Mouse (Mus musculus) mouse trophoblast stem cell (cell line): ENCODE data around the gene 1110059E24Rik.

ENCODE experiments used
- in situ Hi-C, 2 experiments: fragments of 300-500 bp; cut with MseI, MboI; formaldehyde crosslinking; loops; 2 replicates in 1 of 2; 3 replicates in 1 of 2; pipeline ENCODE4 v1.15.1; 2025

1110059E24Rik gene

DNA sequence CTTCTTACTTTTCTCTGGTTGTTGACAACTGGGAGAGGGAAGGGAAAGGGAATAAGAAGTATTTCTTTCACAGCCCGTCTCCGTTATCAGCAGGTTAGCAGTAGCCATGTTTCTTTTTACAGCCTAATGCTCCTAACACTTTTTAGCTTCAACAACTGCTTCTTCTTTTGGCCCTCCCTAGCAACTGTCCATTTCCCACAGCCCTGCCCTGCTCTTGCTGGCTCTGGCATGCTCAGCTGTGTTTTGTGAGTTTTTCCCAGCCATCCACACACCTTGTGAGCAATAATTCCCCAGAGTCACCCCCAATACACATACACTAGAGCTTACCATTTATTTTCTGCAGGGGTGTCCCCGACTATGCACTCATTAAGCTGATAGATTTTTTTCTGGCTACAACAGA, 75.3 kb downstream of the 1110059E24Rik start:
- in situ Hi-C loops, result loop anchor here in 1 of 2 experiments (10.0 kb wide), 1 partner anchor 167 kb away; no protein-coding TSS in a partner anchor

- in situ Hi-C loops, result loop anchor here (5.0 to 10.0 kb wide), 2 partner anchors 160 to 173 kb away; no protein-coding TSS in a partner anchor
These were observed 80.8 kb downstream of the 1110059E24Rik start for GRCm38 (mm10) chr19:21571986-21572385.

GRCm38 (mm10) chr19:21571223-21571980, 81.4 kb downstream of the 1110059E24Rik start:
- in situ Hi-C loops, result loop anchor here (5.0 to 10.0 kb wide), 2 partner anchors 161 to 173 kb away; no protein-coding TSS in a partner anchor

- in situ Hi-C loops, result loop anchor here (5.0 to 10.0 kb wide), 2 partner anchors 162 to 174 kb away; no protein-coding TSS in a partner anchor
These were observed 82.0 kb downstream of the 1110059E24Rik start for GRCm38 (mm10) chr19:21570778-21571177.

DNA sequence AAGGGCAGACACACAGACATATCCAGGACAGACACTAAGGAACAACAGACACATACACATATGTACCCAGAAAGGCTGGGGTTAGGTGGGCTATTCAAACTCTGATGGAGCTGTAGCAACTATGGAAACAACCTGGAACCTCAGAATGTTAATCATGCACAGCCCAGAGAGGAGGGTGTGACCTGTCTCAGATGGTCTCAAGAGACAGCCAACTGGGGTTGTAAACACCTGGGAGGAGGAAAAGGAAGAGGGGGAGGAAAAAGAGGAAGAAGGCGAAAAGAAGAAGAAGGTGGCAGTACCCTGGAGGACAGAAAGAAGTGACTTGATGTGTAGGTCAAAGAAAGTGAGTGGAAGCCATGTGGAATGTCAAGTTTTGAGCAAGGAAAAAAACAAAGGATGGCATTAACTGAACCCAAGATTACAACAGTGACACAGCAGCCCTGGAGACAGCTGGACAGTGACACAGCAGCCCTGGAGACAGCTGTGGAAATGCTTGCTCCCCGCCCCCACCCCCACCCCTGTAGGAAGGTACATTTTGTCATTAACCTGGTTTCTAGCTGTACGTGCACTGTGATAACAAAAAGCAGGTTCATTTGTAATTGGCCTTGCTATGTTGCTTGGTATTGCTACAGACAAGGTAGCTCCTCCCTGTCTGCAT, 84.1 kb downstream of the 1110059E24Rik start:
- in situ Hi-C loops, result no loop called here

DNA sequence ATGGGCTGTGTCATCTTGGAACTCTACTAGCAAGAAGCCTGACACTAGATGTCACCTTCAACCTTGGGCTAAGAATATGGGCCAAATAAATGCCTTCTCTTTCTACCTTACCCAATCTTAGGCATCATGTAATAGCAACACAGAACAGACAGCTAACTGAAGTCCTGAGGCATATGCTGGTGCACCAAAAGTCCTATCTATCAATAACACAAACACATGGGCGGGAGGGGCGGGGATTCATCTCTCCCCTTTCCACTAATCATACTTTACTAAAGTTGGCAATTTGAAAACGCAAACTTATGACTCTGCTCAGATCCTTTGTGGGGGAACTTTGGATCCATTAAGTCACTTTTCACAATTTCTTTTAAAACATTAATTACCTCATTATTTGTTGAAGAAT, 84.8 kb downstream of the 1110059E24Rik start:
- in situ Hi-C loops, result no loop called here

- in situ Hi-C loops, result no loop called here
These were observed 86.3 kb downstream of the 1110059E24Rik start for GRCm38 (mm10) chr19:21566484-21566883.

GRCm38 (mm10) chr19:21564461-21564797, 88.3 kb downstream of the 1110059E24Rik start:
- in situ Hi-C loops, result loop anchor here (5.0 kb wide), 1 partner anchor 192 kb away; no protein-coding TSS in a partner anchor

GRCm38 (mm10) chr19:21563789-21564460, 88.9 kb downstream of the 1110059E24Rik start:
- in situ Hi-C loops, result loop anchor here (5.0 kb wide), 1 partner anchor 192 kb away; no protein-coding TSS in a partner anchor

DNA sequence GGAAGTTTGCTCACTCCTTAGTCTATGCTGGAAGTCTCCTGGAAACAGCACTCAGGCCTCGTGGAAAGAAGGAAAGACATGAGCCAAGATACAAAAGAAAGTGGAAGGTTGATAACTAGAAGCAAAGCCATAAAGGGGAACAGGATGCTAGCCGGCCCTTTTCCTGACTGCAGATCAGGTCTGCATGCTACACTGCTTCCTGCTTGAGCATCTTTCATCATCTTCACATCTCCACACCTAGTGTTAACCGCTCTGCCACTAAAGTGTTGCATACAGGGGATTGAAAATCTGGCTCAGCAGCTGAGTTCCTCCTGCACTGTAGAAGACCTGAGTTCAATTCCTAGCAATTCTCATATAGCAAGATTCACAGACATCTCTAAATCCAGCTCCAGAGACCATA, 89.8 kb downstream of the 1110059E24Rik start:
- in situ Hi-C loops, result loop anchor here (5.0 kb wide), 1 partner anchor 191 kb away; no protein-coding TSS in a partner anchor

DNA sequence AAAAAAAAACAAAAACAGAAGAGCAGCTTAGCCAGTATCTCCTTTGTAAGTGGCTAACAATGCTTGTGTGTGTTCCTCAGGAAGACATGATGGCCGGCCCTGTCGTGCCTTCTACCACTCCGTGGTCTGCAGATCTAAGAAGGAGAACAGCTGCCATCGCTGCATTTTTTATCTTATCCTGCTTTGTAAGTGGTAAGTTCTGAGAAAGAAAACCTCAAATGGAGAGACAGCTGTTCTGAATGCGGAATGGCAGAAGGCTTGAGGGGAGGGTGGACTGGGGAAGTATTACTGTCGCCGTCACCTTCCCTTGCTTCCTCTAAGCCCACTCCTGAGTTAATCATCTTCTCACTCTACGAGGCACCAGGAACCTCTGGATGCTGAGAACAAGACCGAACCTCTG, 100.0 kb downstream of the 1110059E24Rik start:
- in situ Hi-C loops, result no loop called here

DNA sequence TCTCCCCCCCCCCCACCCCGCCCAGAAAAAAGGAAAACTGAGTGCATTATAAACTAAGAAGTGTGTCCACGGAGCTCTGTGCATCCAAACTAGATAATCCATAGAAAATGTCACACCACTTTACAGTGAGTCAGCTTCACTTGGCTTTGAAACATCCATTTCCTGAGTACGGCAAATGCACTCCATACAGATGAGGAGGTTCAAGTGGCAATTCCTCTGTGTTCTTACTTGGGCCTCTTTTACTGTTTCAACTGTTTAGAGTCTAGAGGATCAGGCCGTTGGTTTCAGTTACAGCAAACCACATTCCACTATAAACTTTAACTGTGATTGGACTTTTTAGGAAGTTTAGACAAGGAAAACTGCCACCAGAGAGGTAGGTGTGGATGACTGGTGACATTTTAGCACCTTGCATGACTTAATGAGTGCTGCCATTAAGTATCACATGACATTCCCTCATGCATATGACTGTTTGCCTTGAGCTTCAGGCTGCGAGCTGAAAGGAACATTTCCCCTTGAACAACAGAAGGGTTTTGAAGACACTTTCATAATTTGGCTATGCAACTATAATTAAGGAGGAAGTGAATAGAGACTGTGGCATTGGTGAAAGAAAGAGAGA, 100.7 kb downstream of the 1110059E24Rik start:
- in situ Hi-C loops, result no loop called here

DNA sequence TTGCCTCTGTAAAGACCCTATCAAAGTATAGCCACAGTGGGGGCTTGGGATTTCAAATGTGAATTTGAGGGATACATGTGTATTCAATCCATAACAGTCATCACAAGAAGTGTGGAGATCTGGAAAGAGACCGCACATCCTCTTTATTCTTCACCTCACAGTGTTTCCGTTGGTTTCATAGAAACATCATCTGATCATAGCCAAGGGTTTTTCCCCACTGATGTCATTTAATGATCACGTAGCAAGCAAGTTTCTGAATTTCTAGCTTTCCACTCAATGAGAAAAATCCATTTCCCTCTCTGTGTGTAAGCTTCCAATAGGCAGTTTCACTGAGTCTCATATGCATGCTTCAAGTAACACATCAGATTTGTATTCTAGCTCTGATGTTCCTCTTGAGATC, 103.1 kb downstream of the 1110059E24Rik start:
- in situ Hi-C loops, result no loop called here

GRCm38 (mm10) chr19:21548947-21549346, 103.8 kb downstream of the 1110059E24Rik start:
- in situ Hi-C loops, result no loop called here

DNA sequence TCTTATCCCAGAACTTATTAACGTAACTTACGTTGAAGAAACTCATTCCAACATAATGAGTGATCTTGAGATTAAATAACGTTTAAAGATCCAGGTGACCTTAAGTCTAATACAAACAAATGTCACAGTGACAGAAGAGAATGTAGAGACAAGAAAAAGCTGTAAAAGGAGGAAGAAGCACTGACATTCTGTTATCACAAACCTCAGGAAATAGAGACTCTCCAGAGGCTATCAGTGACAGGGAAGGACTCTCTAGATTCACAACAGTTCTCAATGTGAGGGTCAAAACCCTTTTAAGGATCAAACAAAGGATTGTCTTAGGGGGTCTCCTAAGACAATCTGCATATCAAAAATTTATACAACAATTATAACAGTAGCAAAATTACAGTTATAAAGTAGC, 115.7 kb downstream of the 1110059E24Rik start:
- in situ Hi-C loops, result no loop called here
